Mouse (Mus musculus) frontal cortex, postnatal 36 days (tissue): ENCODE data around the gene Tm4sf5.

Experiments
- DNase-seq, 2 experiments: peaks; one replicate each; pipeline ENCODE4 v3.0.0; 2022; ENCODE audit warnings: low spot score in 2 of 2

Gene Tm4sf5

DNA sequence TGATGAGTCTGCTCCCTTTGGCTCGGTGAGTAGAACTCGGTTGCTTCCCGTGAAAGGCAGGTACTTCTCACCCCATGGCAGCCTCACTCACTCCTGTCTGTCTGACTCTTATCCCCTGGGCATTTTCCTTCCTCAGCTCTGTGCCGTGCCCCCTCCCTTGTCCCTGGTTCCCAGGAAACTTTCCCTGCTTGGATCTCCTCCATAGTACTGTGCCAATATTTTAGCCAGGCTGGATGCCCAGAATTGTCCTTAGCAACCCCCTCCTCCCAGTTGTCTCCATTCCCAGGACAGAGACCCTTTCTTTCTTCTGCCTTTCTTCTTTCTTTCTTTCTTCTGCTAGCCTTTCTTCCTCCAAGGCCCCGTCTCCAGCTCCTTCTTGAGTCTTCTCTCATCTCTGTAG, 36.4 kb downstream of the Tm4sf5 start:
- DNase-seq, result peak in 1 of 2 experiments; percentile 20

- no peak for DNase-seq
These were observed 39.5 kb downstream of the Tm4sf5 start for GRCm38 (mm10) chr11:70544496-70544895.

DNA sequence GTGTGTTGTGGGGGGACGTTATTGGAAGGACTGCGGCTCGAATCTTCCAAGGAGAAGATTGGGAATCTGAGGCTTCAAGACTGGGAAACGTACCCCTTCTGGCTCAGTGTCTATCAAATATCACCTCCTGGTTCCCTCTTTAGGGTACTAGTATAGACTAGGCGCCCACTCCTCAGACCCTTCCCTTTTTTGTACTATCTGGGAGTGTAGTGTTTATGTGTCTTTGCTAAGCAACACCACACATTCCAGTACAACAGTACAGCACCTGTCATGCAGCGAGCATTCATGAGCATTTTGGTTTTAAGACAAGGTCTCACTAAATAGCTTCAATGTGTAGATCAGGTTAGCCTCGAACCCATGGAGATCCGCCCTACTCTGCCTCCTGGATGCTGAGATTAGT, 46.5 kb downstream of the Tm4sf5 start:
- DNase-seq, result no peak

DNA sequence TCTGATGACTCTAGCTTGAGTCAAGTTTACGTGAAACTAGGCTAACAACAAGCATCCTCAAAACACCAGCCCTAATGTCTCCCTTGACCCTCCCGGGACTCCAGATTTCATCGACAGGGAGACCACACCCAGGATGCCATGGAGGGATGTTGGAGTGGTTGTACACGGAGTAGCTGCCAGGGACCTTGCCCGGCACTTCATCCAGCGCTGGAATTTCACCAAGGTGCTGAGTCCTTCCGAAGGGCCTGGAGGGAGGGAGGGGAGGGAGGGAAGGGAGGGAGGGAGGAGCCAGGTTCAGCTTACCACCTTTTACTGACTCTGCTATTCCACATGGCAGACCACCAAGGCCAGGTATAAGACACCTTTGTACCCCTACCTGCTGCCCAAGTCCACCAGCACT, 48.9 kb downstream of the Tm4sf5 start:
- no peak for DNase-seq

DNA sequence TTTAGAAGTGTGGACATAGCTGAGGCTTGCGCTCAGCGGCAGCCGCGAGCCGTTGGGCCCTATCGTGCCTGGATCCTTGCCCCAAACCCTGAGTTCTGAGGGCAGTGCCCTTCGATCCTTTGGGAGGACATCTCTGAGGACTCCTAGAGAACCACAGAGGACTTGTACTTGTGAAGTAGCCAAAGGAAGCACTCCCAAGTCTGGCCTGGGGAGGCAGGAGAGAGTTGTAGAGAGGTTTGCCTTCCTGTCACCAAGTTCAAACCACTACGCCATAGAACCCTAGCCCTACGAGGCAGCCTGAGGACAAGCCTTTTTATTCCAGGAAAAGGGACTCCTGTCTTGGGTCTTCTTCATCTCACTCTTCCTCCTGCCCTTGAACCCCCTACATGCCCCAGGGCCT, 52.5 kb downstream of the Tm4sf5 start:
- DNase-seq, result no peak
